Mouse (Mus musculus): Measurements from ENCODE around the gene Rab40c. TPM values are rescaled to one million over a fixed set of nuclear protein-coding genes. Genes with fewer than 3 reads are reported as not detected.

Rab40c gene
- polyA plus RNA-seq, 1 experiment from 2014 or later: 24.4 TPM

Other genes with a start within 250 kb of the Rab40c start
- gene Gng13, start 202.6 kb downstream of the Rab40c start, polyA plus RNA-seq (2016; fragmentation: Nextera tagmentation; extraction: Ambion mirVana): 2.2 and 4.6 TPM in 2 replicates
- 34.5 and 46.4 TPM in 2 replicates for gene Chtf18, start 192.3 kb downstream of the Rab40c start, polyA plus RNA-seq (2016; fragmentation: Nextera tagmentation; extraction: Ambion mirVana)
- gene Rpusd1, start 192.1 kb downstream of the Rab40c start, polyA plus RNA-seq (2016; fragmentation: Nextera tagmentation; extraction: Ambion mirVana): 18.1 and 19.8 TPM in 2 replicates
- gene Mslnl, start 183.7 kb downstream of the Rab40c start, polyA plus RNA-seq (2016; fragmentation: Nextera tagmentation; extraction: Ambion mirVana): not detected in 2 replicates
- gene Msln, start 165.3 kb downstream of the Rab40c start, polyA plus RNA-seq (2016; fragmentation: Nextera tagmentation; extraction: Ambion mirVana): 0.98 and 2.8 TPM in 2 replicates
- 33.5 and 36.0 TPM in 2 replicates for gene Narfl, start 146.0 kb downstream of the Rab40c start, polyA plus RNA-seq (2016; fragmentation: Nextera tagmentation; extraction: Ambion mirVana)
- gene Haghl, start 134.1 kb downstream of the Rab40c start, polyA plus RNA-seq (2016; fragmentation: Nextera tagmentation; extraction: Ambion mirVana): 58.0 and 63.8 TPM in 2 replicates
- 0.18 and 0.37 TPM in 2 replicates for gene Ccdc78, start 133.1 kb downstream of the Rab40c start, polyA plus RNA-seq (2016; fragmentation: Nextera tagmentation; extraction: Ambion mirVana)
- 74.5 and 74.9 TPM in 2 replicates for gene Fam173a, start 126.8 kb downstream of the Rab40c start, polyA plus RNA-seq (2016; fragmentation: Nextera tagmentation; extraction: Ambion mirVana)
- gene AC134908.4, start 124.1 kb downstream of the Rab40c start, polyA plus RNA-seq (2016; fragmentation: Nextera tagmentation; extraction: Ambion mirVana): 0.99 TPM in 1 of 2 replicates, not detected in the other
- gene Metrn, start 122.6 kb downstream of the Rab40c start, polyA plus RNA-seq (2016; fragmentation: Nextera tagmentation; extraction: Ambion mirVana): 44.3 and 48.0 TPM in 2 replicates
- 0.62 and 1.2 TPM in 2 replicates for gene Fbxl16, start 110.6 kb downstream of the Rab40c start, polyA plus RNA-seq (2016; fragmentation: Nextera tagmentation; extraction: Ambion mirVana)
- 21.6 and 23.0 TPM in 2 replicates for gene Wdr24, start 96.1 kb downstream of the Rab40c start, polyA plus RNA-seq (2016; fragmentation: Nextera tagmentation; extraction: Ambion mirVana)
- 45.8 and 50.7 TPM in 2 replicates for gene Jmjd8, start 90.9 kb downstream of the Rab40c start, polyA plus RNA-seq (2016; fragmentation: Nextera tagmentation; extraction: Ambion mirVana)
- 343 and 404 TPM in 2 replicates for gene Stub1, start 86.3 kb downstream of the Rab40c start, polyA plus RNA-seq (2016; fragmentation: Nextera tagmentation; extraction: Ambion mirVana)
- 2.3 and 4.0 TPM in 2 replicates for gene Rhbdl1, start 82.4 kb downstream of the Rab40c start, polyA plus RNA-seq (2016; fragmentation: Nextera tagmentation; extraction: Ambion mirVana)
- gene Gm20683, start 78.0 kb downstream of the Rab40c start, polyA plus RNA-seq (2016; fragmentation: Nextera tagmentation; extraction: Ambion mirVana): 2.1 and 3.0 TPM in 2 replicates
- gene Rhot2, start 74.9 kb downstream of the Rab40c start, polyA plus RNA-seq (2016; fragmentation: Nextera tagmentation; extraction: Ambion mirVana): 29.0 and 29.8 TPM in 2 replicates
- gene Wdr90, start 58.2 kb downstream of the Rab40c start, polyA plus RNA-seq (2016; fragmentation: Nextera tagmentation; extraction: Ambion mirVana): 22.4 and 31.7 TPM in 2 replicates
- gene Mcrip2, start 51.0 kb downstream of the Rab40c start, polyA plus RNA-seq (2016; fragmentation: Nextera tagmentation; extraction: Ambion mirVana): 133 and 201 TPM in 2 replicates
- 46.7 and 55.4 TPM in 2 replicates for gene Mettl26, start 44.7 kb downstream of the Rab40c start, polyA plus RNA-seq (2016; fragmentation: Nextera tagmentation; extraction: Ambion mirVana)
- gene Wfikkn1, start 38.9 kb downstream of the Rab40c start, polyA plus RNA-seq (2016; fragmentation: Nextera tagmentation; extraction: Ambion mirVana): 0.96 and 3.8 TPM in 2 replicates
- gene Pigq, start 25.2 kb upstream of the Rab40c start, polyA plus RNA-seq (2016; fragmentation: Nextera tagmentation; extraction: Ambion mirVana): 71.8 and 90.0 TPM in 2 replicates
- gene Nhlrc4, start 25.2 kb upstream of the Rab40c start, polyA plus RNA-seq (2016; fragmentation: Nextera tagmentation; extraction: Ambion mirVana): 0.15 and 0.85 TPM in 2 replicates
- 0.20 and 0.55 TPM in 2 replicates for gene A930017K11Rik, start 32.8 kb upstream of the Rab40c start, polyA plus RNA-seq (2016; fragmentation: Nextera tagmentation; extraction: Ambion mirVana)
- gene Capn15, start 66.1 kb upstream of the Rab40c start, polyA plus RNA-seq (2016; fragmentation: Nextera tagmentation; extraction: Ambion mirVana): 20.1 and 21.4 TPM in 2 replicates
- 12.3 and 16.6 TPM in 2 replicates for gene Rab11fip3, start 149.8 kb upstream of the Rab40c start, polyA plus RNA-seq (2016; fragmentation: Nextera tagmentation; extraction: Ambion mirVana)
- gene Decr2, start 170.6 kb upstream of the Rab40c start, polyA plus RNA-seq (2016; fragmentation: Nextera tagmentation; extraction: Ambion mirVana): 32.8 and 39.6 TPM in 2 replicates
- gene Nme4, start 175.9 kb upstream of the Rab40c start, polyA plus RNA-seq (2016; fragmentation: Nextera tagmentation; extraction: Ambion mirVana): 115 and 137 TPM in 2 replicates
- 0.71 and 1.2 TPM in 2 replicates for gene Tmem8, start 193.6 kb upstream of the Rab40c start, polyA plus RNA-seq (2016; fragmentation: Nextera tagmentation; extraction: Ambion mirVana)
- 273 and 284 TPM in 2 replicates for gene Mrpl28, start 203.8 kb upstream of the Rab40c start, polyA plus RNA-seq (2016; fragmentation: Nextera tagmentation; extraction: Ambion mirVana)
- gene Axin1, start 219.0 kb upstream of the Rab40c start, polyA plus RNA-seq (2016; fragmentation: Nextera tagmentation; extraction: Ambion mirVana): 5.5 and 7.0 TPM in 2 replicates